Mouse (Mus musculus) kidney, postnatal 0 days (tissue): Measurements from ENCODE around the gene Pla2g2f. TPM values are rescaled to one million over a fixed set of nuclear protein-coding genes. Genes with fewer than 3 reads are reported as not detected.

Source experiments
- ATAC-seq: fragments of 200-750 bp; cut with Nextera tagmentation; replicated peaks from 2 replicates; pipeline ENCODE4 v1.8.0; 2017; ENCODE audit warnings: low read depth, moderate number of reproducible peaks, moderate TSS enrichment, moderate library complexity; ENCODE audit not compliant: low FRiP score
- DNase-seq: peaks from one replicate; pipeline ENCODE4 v3.0.0-alpha.2; 2016; ENCODE audit warnings: low spot score
- H3K27ac ChIP-seq: fragments of 300-500 bp; sonication (generic); 2 replicates; pipeline ENCODE4 v1.5.1; 2014; ENCODE audit warnings: mild to moderate bottlenecking
- H3K27me3 ChIP-seq: fragments of 300-500 bp; sonication (generic); 2 replicates; pipeline ENCODE4 v1.6.1; 2014; ENCODE audit warnings: low read length, mixed read lengths; ENCODE audit not compliant: insufficient read depth
- H3K36me3 ChIP-seq: fragments of 300-500 bp; sonication (generic); 2 replicates; pipeline ENCODE4 v1.6.1; 2014; ENCODE audit warnings: low read length, mixed read lengths; ENCODE audit not compliant: insufficient read depth
- H3K4me1 ChIP-seq: fragments of 300-500 bp; sonication (generic); replicated peaks from 2 replicates; pipeline ENCODE4 v1.6.1; 2014; ENCODE audit warnings: antibody characterized with exemption, low read length, mixed read lengths; ENCODE audit not compliant: insufficient read depth
- H3K4me2 ChIP-seq: fragments of 300-500 bp; sonication (generic); 2 replicates; pipeline ENCODE4 v1.6.1; 2014; ENCODE audit warnings: mild to moderate bottlenecking, low read length, moderate library complexity, mixed read lengths
- H3K4me3 ChIP-seq: fragments of 300-500 bp; sonication (generic); replicated peaks from 2 replicates; pipeline ENCODE4 v1.5.1; 2014; ENCODE audit warnings: low read depth, low read length
- H3K9ac ChIP-seq: fragments of 300-500 bp; sonication (generic); 2 replicates; pipeline ENCODE4 v1.6.1; 2014; ENCODE audit warnings: low read depth, low read length
- H3K9me3 ChIP-seq: fragments of 300-500 bp; sonication (generic); replicated peaks from 2 replicates; pipeline ENCODE4 v1.6.1; 2016; ENCODE audit warnings: low read length, inconsistent platforms, mixed read lengths
- CTCF ChIP-seq: IDR thresholded peaks from 2 replicates; pipeline ENCODE4 v1.5.1; 2016; ENCODE audit warnings: antibody characterized with exemption, low read depth, mild to moderate bottlenecking, moderate library complexity
- WGBS: fragments of 180-500 bp; shearing (Covaris S2); extraction: QIAGEN DNeasy Blood & Tissue Kit; methylation state at CpG from one replicate; pipeline ENCODE4 v1.1.7; 2014; 5-methylcytosine and 5-hydroxymethylcytosine counted together
- polyA plus RNA-seq: library from polyadenylated mRNA; unstranded; fragments of >200 nt; fragmentation: Nextera tagmentation; extraction: Ambion mirVana; gene quantifications from 2 replicates; pipeline ENCODE4 v1.2.1, GENCODE M21; 2015

The Pla2g2f gene
- polyA plus RNA-seq, 1 experiment from 2014 or later = not detected

DNA sequence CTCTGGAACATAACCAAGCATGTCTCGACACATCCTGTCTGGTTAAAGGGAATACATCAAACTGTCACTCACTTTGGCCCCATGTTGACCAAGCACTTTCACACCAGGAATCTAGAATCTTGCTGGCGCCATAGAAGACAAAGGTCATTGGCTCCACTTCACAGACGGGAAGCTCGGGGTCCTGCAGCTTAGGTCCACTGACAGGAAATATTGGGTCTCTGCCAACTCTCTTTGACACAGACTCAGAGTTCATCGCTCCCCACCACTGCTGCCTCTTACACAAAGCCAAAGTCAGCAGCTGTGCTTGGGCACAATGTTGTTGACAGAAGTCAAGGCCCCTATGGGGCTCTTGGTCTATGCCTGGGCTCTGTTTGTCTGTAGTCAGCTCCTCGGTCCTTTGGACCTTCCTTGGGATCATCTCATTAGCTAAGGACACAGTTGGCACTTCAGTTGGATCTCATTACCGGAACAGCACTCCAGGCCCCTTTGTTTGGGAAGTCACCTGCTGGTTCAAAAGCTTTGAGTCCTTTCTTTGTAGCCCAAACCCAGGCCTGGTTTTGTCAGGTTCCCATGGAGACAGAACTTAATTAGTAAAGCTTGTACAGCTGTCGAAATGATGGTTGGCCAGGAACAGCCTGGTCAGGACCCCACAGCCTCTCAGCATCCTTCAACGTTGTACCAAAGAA lies 28.3 kb downstream of the Pla2g2f start:
- no peak for TF ChIP-seq CTCF
- ATAC-seq (peak; percentile 19; the same call in 1 of the 2 replicates), DNase-seq (peak; percentile 89)
- peak overlapping the region; percentile 66 for H3K27ac ChIP-seq
- no peak overlapping the region for H3K4me2 ChIP-seq
- no peaks in the 10 kb centered on the region for H3K36me3 ChIP-seq
- no peak overlapping the region for H3K4me3 ChIP-seq
- no peaks in the 10 kb centered on the region for H3K27me3 ChIP-seq
- no peaks in the 10 kb centered on the region for H3K9me3 ChIP-seq
- 43% methylated on average over 9 of the region's 9 CpGs for WGBS
- peaks cover 18% of the 10 kb centered on the region for H3K4me1 ChIP-seq
- no peak overlapping the region for H3K9ac ChIP-seq

DNA sequence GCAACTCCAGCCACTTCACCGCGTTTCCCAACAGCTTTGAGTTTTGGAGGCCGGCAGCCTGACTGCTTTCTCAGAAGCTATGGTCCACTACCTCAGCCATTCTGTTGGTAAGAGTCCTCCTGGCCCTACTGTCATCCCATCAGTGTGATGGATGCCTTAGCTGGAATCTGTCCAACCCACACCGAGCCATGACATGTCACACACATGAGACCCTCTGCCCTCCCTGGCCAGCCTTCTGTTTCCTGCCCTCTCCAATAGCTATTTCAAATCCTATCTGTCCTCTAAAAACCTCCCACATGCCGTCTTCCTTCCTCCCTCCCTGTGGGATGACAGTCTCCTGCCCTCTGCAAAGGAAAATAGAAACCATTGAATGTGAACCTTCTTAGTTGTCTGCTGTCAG lies 31.7 kb downstream of the Pla2g2f start:
- Histone ChIP-seq H3K27me3 (no peaks in the 10 kb centered on the region), H3K4me1 (peaks cover 37% of the 10 kb centered on the region), H3K36me3 (no peaks in the 10 kb centered on the region), H3K9ac (no peak overlapping the region), H3K9me3 (no peaks in the 10 kb centered on the region), H3K4me3 (no peak overlapping the region), H3K4me2 (no peak overlapping the region), H3K27ac (peak overlapping the region; percentile 80)
- TF ChIP-seq CTCF = no peak
- DNase-seq = peak; percentile 90
- peak; percentile 47; the same call in 1 of the 2 replicates for ATAC-seq
- 15% methylated on average over 5 of the region's 5 CpGs for WGBS

DNA sequence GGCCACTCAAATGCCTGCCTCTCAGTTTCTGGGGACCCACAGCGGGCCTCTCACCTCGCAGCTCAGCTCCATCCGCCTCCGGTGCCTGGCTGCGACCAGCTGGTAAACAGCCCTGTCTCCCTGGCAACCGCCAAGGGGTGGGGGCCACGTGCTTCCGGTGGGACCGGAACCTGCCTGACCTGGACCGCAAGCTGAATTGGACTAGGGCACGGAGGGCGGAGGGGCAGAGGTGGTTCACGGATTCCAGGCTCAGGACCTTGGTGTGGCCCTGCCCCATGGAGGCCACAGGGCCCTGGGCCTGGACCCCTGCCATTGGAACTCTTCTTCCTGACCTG lies 32.3 kb downstream of the Pla2g2f start:
- H3K9me3 ChIP-seq = no peaks in the 10 kb centered on the region
- H3K27me3 ChIP-seq = no peaks in the 10 kb centered on the region
- DNase-seq = peak; percentile 77
- peak; percentile 72 for ATAC-seq
- no peak for TF ChIP-seq CTCF
- H3K4me2 ChIP-seq = peak overlapping the region; percentile 46
- no peak overlapping the region; the same call in 1 of the 2 replicates for H3K4me3 ChIP-seq
- no peaks in the 10 kb centered on the region for H3K36me3 ChIP-seq
- H3K9ac ChIP-seq = no peak overlapping the region
- 4% methylated on average over 13 of the region's 13 CpGs for WGBS
- peak overlapping the region; percentile 80 for H3K27ac ChIP-seq
- peaks cover 37% of the 10 kb centered on the region for H3K4me1 ChIP-seq

DNA sequence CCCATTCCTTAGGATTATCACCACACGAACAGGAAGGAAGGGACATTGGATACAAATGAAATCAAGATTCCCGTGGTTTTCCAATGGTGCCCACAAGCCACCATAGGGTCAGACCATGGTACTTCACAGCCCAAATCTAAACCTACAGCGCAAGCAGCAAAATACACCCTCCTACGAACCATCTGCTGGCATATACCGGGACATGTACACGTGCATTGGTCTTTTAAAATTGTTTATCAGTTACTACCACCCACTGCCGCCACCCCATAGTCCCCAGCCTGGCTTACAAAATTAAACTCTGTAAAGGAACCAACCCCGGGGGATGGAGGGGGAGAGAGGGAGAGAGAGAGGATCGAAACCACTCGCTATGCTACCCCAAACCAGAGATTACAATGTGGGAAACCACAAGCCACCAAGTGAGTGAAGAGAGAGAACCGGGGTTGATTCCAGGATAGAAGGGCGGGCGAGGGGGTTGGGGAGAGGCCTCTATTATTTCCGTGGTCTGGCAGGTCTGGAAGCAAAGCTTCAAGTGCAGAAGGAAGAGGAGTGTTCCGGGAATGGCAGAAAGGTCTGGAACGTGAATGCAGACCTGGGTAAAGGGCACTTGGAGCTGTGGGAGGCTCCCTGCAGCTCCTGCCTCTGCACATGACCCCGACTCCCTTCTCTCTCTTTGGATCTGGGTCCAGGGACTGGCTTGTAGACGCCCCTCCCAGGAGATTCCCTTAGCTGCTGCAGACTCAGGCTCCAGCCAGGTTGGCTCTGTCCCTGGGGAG lies 32.9 kb downstream of the Pla2g2f start, which contains the start of gene Pla2g2c:
Gene Pla2g2c, plus strand, starts transcription at position 439 of the 773 bp plus-strand sequence.
- TF ChIP-seq CTCF = no peak
- Histone ChIP-seq H3K27ac (peak within 1 kb of the TSS; percentile 80), H3K9me3 (no peaks in the 10 kb centered on the region), H3K4me2 (peak within 1 kb of the TSS; percentile 46), H3K4me3 (no peak within 1 kb of the TSS; the same call in 1 of the 2 replicates), H3K9ac (no peak within 1 kb of the TSS), H3K27me3 (no peaks in the 10 kb centered on the region), H3K4me1 (peaks cover 37% of the 10 kb centered on the region), H3K36me3 (no peaks in the 10 kb centered on the region)
- DNase-seq (no peak), ATAC-seq (peak; percentile 49)
- WGBS = 25% methylated on average over 18 of the region's 18 CpGs

DNA sequence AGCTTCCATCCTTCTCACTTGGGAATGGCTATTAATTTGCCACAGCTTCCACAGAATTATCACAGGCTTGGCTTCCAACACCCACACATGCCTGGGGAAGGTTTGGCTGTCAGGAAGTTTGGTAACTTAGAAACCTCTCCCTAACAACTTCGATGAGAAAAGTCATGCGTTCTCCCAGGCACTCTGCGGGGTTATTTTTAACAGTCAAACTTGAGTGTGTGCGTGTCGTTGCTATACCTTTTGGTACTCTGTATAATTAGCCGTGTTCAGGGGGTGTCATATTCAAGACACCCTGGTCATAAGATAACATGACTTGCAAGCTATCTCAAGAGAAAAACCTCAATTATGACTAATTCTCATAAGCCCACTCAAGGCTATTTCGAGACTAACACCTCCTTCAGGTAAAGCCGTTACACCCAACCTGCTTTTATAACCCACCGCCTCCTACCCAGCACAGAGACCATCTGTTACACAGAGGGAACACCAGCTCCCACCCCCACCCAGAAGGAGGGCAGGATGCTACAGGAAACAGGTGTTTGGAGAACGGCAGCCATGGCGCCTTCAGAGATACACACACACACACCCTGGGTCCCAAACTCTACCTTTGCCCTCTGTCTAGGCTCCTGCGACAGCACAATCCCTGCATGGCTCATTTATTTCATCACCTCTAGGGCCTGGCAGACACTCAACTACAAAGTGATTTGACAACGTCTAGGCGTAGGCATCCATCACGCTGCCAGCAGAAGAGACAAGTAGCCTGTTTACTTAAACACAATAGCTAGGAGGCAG lies 33.7 kb downstream of the Pla2g2f start:
- Histone ChIP-seq H3K27ac (peak overlapping the region; percentile 80; the same call in 1 of the 2 replicates), H3K4me1 (peaks cover 37% of the 10 kb centered on the region), H3K4me3 (no peak overlapping the region), H3K9ac (no peak overlapping the region), H3K4me2 (no peak overlapping the region), H3K9me3 (no peaks in the 10 kb centered on the region), H3K27me3 (no peaks in the 10 kb centered on the region), H3K36me3 (no peaks in the 10 kb centered on the region)
- ATAC-seq (no peak), DNase-seq (peak; percentile 56)
- 24% methylated on average over 15 of the region's 15 CpGs for WGBS
- no peak for TF ChIP-seq CTCF

DNA sequence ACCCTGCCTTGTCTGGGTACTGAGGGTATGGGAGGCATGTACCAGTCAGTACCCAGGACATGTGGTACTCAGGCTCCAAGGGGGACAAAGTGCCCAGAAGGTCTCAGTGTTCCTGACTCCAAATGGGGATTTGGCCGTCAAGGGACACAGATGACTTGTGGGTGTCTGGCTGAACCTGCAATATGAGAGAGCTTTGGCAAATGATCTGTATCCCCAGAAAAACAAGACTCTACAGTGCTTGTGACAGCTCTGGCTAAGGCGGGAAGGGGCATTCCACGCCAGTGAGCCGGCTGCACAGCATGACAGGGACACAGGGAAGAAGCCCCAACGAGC lies 38.2 kb downstream of the Pla2g2f start:
- ATAC-seq = no peak
- Histone ChIP-seq H3K9me3 (no peaks in the 10 kb centered on the region), H3K27ac (no peak overlapping the region), H3K4me2 (no peak overlapping the region), H3K36me3 (no peaks in the 10 kb centered on the region), H3K9ac (no peak overlapping the region), H3K27me3 (no peaks in the 10 kb centered on the region), H3K4me3 (no peak overlapping the region), H3K4me1 (peaks cover 19% of the 10 kb centered on the region)
- DNase-seq = no peak
- TF ChIP-seq CTCF = no peak
- WGBS = 57% methylated on average over 5 of the region's 5 CpGs
